Mouse (Mus musculus): Measurements from ENCODE around the gene Pes1. TPM values are rescaled to one million over a fixed set of nuclear protein-coding genes. Genes with fewer than 3 reads are reported as not detected.

Gene Pes1
- polyA plus RNA-seq, 1 experiment from 2014 or later = 78.0 TPM

- no peak for ATAC-seq (ENCODE audit: low read depth)
- Histone ChIP-seq H3K27ac (ENCODE audit: low read length) (no peak overlapping the region), H3K4me1 (replicated peaks; ENCODE audit: control insufficient read depth, insufficient read depth, low read length) (no peaks in the 10 kb centered on the region), H3K27me3 (ENCODE audit: control insufficient read depth, insufficient read depth, low read depth, low read length) (no peaks in the 10 kb centered on the region), H3K4me3 (ENCODE audit: low read length) (no peak overlapping the region), H3K4me2 (ENCODE audit: low read depth, low read length) (no peak overlapping the region), H3K9ac (ENCODE audit: low read length) (no peak overlapping the region), H3K9me3 (ENCODE audit: control insufficient read depth, low read length) (no peaks in the 10 kb centered on the region), H3K36me3 (ENCODE audit: control insufficient read depth, insufficient read depth, low read length) (peaks cover 58% of the 10 kb centered on the region)
- 75% methylated on average over 3 of the region's 3 CpGs for WGBS
Measured at GRCm38 (mm10) chr11:3974311-3974710, 10.5 kb downstream of the Pes1 start.

GRCm38 (mm10) chr11:3976678-3977077, 12.9 kb downstream of the Pes1 start, which contains the start of gene 4930556J24Rik:
Gene 4930556J24Rik, minus strand, starts transcription at chr11:3976778.
- H3K27ac ChIP-seq (ENCODE audit: low read length) = no peak within 1 kb of the TSS
- no peak for ATAC-seq (ENCODE audit: low read depth)
- 94% methylated on average over 6 of the region's 6 CpGs for WGBS
- no peaks in the 10 kb centered on the region for H3K27me3 ChIP-seq (ENCODE audit: control insufficient read depth, insufficient read depth, low read depth, low read length)
- H3K4me2 ChIP-seq (ENCODE audit: low read depth, low read length) = no peak within 1 kb of the TSS
- H3K9me3 ChIP-seq (ENCODE audit: control insufficient read depth, low read length) = no peaks in the 10 kb centered on the region
- H3K4me1 ChIP-seq (replicated peaks; ENCODE audit: control insufficient read depth, insufficient read depth, low read length) = no peaks in the 10 kb centered on the region
- no peak within 1 kb of the TSS for H3K9ac ChIP-seq (ENCODE audit: low read length)
- peaks cover 50% of the 10 kb centered on the region for H3K36me3 ChIP-seq (ENCODE audit: control insufficient read depth, insufficient read depth, low read length)
- no peak within 1 kb of the TSS for H3K4me3 ChIP-seq (ENCODE audit: low read length)

DNA sequence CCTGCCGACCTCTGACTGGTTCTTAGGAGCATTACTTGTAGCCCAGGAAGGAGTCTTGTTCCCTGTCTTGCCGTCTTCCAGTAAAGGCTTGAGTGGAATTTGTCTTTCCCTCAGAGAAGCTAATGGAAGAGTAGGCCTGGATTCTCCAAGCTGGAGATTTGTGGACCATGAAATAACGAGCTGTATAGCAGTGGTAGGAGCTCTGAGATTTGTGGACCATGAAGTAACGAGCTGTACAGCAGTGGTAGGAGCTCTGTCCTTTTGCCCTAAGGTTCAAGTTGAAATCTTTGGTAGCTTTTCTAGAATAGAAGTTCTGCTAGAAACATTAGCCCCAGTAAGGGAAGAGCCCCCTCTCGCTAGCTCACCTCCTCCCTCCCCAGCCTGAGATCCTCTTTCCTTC, 14.6 kb downstream of the Pes1 start:
- no peak overlapping the region for H3K4me2 ChIP-seq (ENCODE audit: low read depth, low read length)
- H3K9me3 ChIP-seq (ENCODE audit: control insufficient read depth, low read length) = no peaks in the 10 kb centered on the region
- no peak overlapping the region for H3K9ac ChIP-seq (ENCODE audit: low read length)
- H3K27ac ChIP-seq (ENCODE audit: low read length) = no peak overlapping the region
- no peaks in the 10 kb centered on the region for H3K4me1 ChIP-seq (replicated peaks; ENCODE audit: control insufficient read depth, insufficient read depth, low read length)
- H3K27me3 ChIP-seq (ENCODE audit: control insufficient read depth, insufficient read depth, low read depth, low read length) = peaks cover 8% of the 10 kb centered on the region; the same call in 1 of the 2 replicates
- H3K4me3 ChIP-seq (ENCODE audit: low read length) = no peak overlapping the region
- WGBS = 91% methylated on average over 5 of the region's 5 CpGs
- ATAC-seq (ENCODE audit: low read depth) = no peak
- H3K36me3 ChIP-seq (ENCODE audit: control insufficient read depth, insufficient read depth, low read length) = peaks cover 40% of the 10 kb centered on the region

- peaks cover 23% of the 10 kb centered on the region for H3K36me3 ChIP-seq (ENCODE audit: control insufficient read depth, insufficient read depth, low read length)
- H3K9ac ChIP-seq (ENCODE audit: low read length) = no peak overlapping the region
- no peak overlapping the region for H3K27ac ChIP-seq (ENCODE audit: low read length)
- no peaks in the 10 kb centered on the region for H3K9me3 ChIP-seq (ENCODE audit: control insufficient read depth, low read length)
- H3K4me3 ChIP-seq (ENCODE audit: low read length) = no peak overlapping the region
- no peak overlapping the region for H3K4me2 ChIP-seq (ENCODE audit: low read depth, low read length)
- 59% methylated on average over 6 of the region's 6 CpGs for WGBS
- H3K27me3 ChIP-seq (ENCODE audit: control insufficient read depth, insufficient read depth, low read depth, low read length) = peaks cover 24% of the 10 kb centered on the region
- no peak for ATAC-seq (ENCODE audit: low read depth)
- H3K4me1 ChIP-seq (replicated peaks; ENCODE audit: control insufficient read depth, insufficient read depth, low read length) = peaks cover 9% of the 10 kb centered on the region; the same call in 1 of the 2 replicates
Measured at GRCm38 (mm10) chr11:3981536-3981935, 17.8 kb downstream of the Pes1 start.

DNA sequence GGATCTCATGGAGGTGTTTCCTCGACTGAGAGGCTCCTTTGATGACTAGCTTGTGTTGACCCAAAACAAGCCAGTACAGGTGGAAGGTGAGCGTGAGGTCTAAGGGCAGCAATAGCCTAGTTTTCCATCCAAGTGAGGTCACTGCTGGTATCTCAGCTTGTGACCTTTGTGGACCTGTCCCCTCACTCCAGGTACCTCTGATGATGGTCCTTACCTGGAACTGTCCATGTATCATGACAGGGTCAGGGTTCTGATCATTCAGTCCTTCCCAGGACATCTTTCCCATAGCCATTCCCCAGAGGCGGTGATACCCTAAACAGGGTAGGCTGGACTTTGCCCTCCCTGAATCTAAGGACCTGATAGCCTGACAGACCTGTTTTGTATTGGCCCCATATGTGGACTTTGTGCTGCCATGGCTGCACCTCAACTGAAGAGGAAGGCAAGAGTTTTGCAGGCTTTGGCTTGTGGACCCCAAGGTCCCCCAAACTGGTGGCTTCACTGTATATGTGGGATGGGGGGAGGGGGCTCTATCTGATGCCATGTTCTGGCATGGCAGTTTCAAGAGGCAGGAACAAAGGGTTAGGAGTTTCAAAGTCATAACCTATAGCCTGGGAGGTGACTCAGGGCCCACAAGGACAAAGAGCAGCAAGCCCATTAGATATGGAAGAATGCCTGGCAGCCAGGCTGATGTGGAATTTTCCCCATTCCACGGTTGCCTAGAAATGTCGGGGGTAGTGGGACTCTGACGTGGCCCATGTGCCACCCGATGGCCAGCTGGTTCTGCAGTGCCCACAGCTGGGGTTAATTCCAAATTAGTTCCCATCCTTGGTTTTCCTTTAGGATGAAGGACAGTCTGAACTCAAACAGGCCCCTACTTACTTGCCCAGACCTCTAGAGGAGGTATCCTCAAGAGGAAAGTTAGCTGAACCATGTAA, 18.8 kb downstream of the Pes1 start:
- H3K9me3 ChIP-seq (ENCODE audit: control insufficient read depth, low read length) = no peaks in the 10 kb centered on the region
- no peak overlapping the region for H3K9ac ChIP-seq (ENCODE audit: low read length)
- 56% methylated on average over 7 of the region's 7 CpGs for WGBS
- H3K27ac ChIP-seq (ENCODE audit: low read length) = no peak overlapping the region; the same call in 1 of the 2 replicates
- peaks cover 9% of the 10 kb centered on the region; the same call in 1 of the 2 replicates for H3K4me1 ChIP-seq (replicated peaks; ENCODE audit: control insufficient read depth, insufficient read depth, low read length)
- peaks cover 15% of the 10 kb centered on the region for H3K36me3 ChIP-seq (ENCODE audit: control insufficient read depth, insufficient read depth, low read length)
- no peak for ATAC-seq (ENCODE audit: low read depth)
- peaks cover 24% of the 10 kb centered on the region for H3K27me3 ChIP-seq (ENCODE audit: control insufficient read depth, insufficient read depth, low read depth, low read length)
- H3K4me3 ChIP-seq (ENCODE audit: low read length) = no peak overlapping the region
- peak overlapping the region; percentile 55; the same call in 1 of the 2 replicates for H3K4me2 ChIP-seq (ENCODE audit: low read depth, low read length)

- 2% methylated on average over 32 of the region's 37 CpGs for WGBS
- H3K27me3 ChIP-seq (ENCODE audit: control insufficient read depth, insufficient read depth, low read depth, low read length) = peaks cover 24% of the 10 kb centered on the region
- H3K9me3 ChIP-seq (ENCODE audit: control insufficient read depth, low read length) = no peaks in the 10 kb centered on the region
- H3K27ac ChIP-seq (ENCODE audit: low read length) = peak within 1 kb of the TSS; percentile 76
- H3K4me1 ChIP-seq (replicated peaks; ENCODE audit: control insufficient read depth, insufficient read depth, low read length) = peaks cover 9% of the 10 kb centered on the region; the same call in 1 of the 2 replicates
- peaks cover 10% of the 10 kb centered on the region for H3K36me3 ChIP-seq (ENCODE audit: control insufficient read depth, insufficient read depth, low read length)
- H3K4me2 ChIP-seq (ENCODE audit: low read depth, low read length) = peak within 1 kb of the TSS; percentile 55
- H3K9ac ChIP-seq (ENCODE audit: low read length) = peak within 1 kb of the TSS; percentile 63
- peak within 1 kb of the TSS; percentile 52 for H3K4me3 ChIP-seq (ENCODE audit: low read length)
- peak; percentile 90 for ATAC-seq (ENCODE audit: low read depth)
Measured at GRCm38 (mm10) chr11:3983291-3983862, 19.6 kb downstream of the Pes1 start, which contains the start of gene Gal3st1. Gene Gal3st1, plus strand, starts transcription at chr11:3983636.

DNA sequence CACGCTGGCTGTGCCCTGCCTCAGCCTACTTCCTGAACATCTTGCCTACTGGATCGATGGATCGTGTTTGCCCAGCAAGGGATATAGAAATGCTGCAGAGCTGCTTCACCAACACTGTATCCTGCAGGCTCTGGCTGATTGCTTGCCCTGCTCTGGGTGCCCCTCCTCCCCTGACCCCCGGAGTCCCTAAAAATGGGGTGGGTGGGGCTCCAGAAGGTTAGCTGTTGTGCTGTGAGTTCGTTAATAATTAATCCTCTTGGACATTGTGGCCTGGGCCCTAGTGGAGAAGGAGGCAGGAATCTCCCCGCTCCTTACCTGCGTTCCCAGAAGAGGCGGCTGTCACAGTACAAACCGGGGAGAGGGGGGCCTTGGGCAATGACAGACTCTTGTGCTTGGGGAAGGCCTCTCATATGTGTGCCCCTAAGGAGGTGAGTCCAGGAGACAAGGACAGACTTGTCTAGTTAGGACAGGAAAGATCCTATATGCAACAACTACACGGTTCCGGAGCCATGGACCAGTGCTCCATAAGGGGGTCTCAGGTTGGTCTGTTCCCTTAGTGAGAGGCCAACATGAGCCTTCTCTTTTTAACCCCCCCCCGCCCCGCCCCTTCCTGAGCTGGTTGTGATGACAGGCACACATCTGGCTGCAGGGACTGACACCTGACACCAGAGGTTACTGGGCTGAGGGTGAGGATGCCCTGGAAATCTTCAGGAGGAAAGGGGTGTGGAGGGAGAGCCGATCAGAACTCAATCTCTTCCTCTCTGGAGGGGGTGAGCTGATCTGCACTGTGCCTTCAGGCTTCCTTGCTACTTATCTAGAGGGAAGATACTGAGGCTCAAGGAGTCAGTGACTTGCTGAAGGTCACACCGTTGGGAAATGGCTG, 20.3 kb downstream of the Pes1 start:
- Histone ChIP-seq H3K36me3 (ENCODE audit: control insufficient read depth, insufficient read depth, low read length) (peaks cover 7% of the 10 kb centered on the region), H3K9ac (ENCODE audit: low read length) (peak overlapping the region; percentile 63), H3K27ac (ENCODE audit: low read length) (peak overlapping the region; percentile 76), H3K4me3 (ENCODE audit: low read length) (peak overlapping the region; percentile 52), H3K9me3 (ENCODE audit: control insufficient read depth, low read length) (no peaks in the 10 kb centered on the region), H3K27me3 (ENCODE audit: control insufficient read depth, insufficient read depth, low read depth, low read length) (peaks cover 24% of the 10 kb centered on the region), H3K4me2 (ENCODE audit: low read depth, low read length) (peak overlapping the region; percentile 55), H3K4me1 (replicated peaks; ENCODE audit: control insufficient read depth, insufficient read depth, low read length) (peaks cover 9% of the 10 kb centered on the region; the same call in 1 of the 2 replicates)
- WGBS = 9% methylated on average over 15 of the region's 15 CpGs
- peak; percentile 73 for ATAC-seq (ENCODE audit: low read depth)

- Histone ChIP-seq H3K4me2 (ENCODE audit: low read depth, low read length) (no peak overlapping the region), H3K27me3 (ENCODE audit: control insufficient read depth, insufficient read depth, low read depth, low read length) (peaks cover 4% of the 10 kb centered on the region; the same call in 1 of the 2 replicates), H3K27ac (ENCODE audit: low read length) (no peak overlapping the region), H3K4me3 (ENCODE audit: low read length) (no peak overlapping the region), H3K9ac (ENCODE audit: low read length) (no peak overlapping the region), H3K4me1 (replicated peaks; ENCODE audit: control insufficient read depth, insufficient read depth, low read length) (peaks cover under 1% of the 10 kb centered on the region; the same call in 1 of the 2 replicates), H3K9me3 (ENCODE audit: control insufficient read depth, low read length) (no peaks in the 10 kb centered on the region), H3K36me3 (ENCODE audit: control insufficient read depth, insufficient read depth, low read length) (no peaks in the 10 kb centered on the region)
- ATAC-seq (ENCODE audit: low read depth) = no peak
- 41% methylated on average over 3 of the region's 3 CpGs for WGBS
Measured at GRCm38 (mm10) chr11:3989748-3990147, 26.0 kb downstream of the Pes1 start.

Measured in lung, embryonic 16.5 days (tissue).